Mouse (Mus musculus) erythroblast, embryonic 14.5 days (primary cell): ENCODE results near the gene Cpm.

Experiments used
- GATA1 ChIP-seq: IDR thresholded peaks from 2 replicates; pipeline ENCODE4 v1.6.1; 2012; ENCODE audit warnings: low read length, inconsistent platforms, mixed read lengths
- TAL1 ChIP-seq: IDR thresholded peaks from 3 replicates; pipeline ENCODE4 v1.6.1; 2012; ENCODE audit warnings: low read length, inconsistent platforms, mixed read lengths

GRCm38 (mm10) chr10:117729139-117729814 lies 100.0 kb downstream of the Cpm start:
- TF ChIP-seq GATA1: no peak
- no peak for TF ChIP-seq TAL1
